Mouse (Mus musculus) colon, adult 2 months (tissue): ENCODE results near the gene Defb26. TPM values are rescaled to one million over a fixed set of nuclear protein-coding genes. Genes with fewer than 3 reads are reported as not detected.

Source experiments
- polyA plus RNA-seq: library from polyadenylated mRNA; depleted of rRNA; stranded (reverse); fragments of >200 nt; gene quantifications from 2 replicates; pipeline ENCODE4 v1.2.3, GENCODE M21; 2012; rRNA removed

The Defb26 gene
- polyA plus RNA-seq = not detected in 2 replicates

DNA sequence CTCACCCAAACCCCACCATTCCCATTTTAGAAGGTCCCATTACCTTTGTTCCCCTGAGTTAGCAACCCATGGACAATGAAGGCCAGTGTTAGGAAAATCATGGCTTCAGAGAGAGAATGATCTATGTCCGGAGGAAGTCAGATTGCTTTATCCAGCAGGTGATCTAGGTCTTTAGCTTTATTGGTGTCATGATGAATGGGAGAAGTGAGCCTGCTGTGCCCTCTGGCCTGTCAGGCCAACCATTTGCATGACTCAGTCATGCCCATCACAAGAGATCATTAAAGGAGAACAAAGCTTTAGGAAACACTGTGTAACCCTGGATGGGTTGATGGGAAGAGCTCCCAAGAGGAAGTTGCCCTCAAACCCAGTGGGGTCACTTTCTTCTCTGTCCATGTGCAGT, at the start of gene Defb26:
Defb26 (minus strand) TSS at position 101 of the 400 bp plus-strand sequence.

DNA sequence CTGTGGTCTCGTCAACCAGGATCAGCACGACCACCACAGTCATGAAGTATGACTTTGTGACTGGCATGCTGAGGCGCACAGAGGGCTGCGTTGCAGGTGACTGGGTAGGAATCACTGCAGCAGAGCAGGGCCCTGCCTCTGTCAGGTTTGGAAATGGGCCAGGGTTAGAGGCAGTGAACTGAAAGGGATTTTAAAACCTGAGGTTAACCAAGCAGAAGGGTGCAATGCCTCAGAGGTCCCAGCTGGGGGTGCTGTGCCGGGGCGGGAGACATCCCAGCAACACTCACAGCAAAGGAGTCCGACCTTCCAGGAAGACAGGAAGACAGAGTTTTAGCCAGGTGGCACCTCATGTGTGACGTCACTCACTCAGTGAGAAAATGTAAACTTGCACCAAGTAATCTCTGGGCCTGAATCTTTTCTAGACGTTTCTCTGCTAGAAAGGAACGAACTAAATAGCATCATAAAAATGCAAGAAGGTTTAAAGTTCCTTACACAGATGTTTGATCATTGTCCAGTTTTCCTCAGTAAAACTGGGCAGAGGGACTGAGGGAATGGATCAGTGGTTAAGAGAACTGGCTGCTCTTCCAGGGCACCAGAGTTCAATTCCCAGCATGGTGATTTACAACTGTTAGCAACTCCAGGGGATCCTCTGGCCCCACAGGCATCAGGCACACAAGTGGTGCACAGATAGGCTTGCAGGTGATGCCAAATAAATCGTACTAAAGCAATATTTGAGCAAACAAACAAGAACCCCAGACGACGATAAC, 28.6 kb upstream of the Defb26 start, which contains the start of gene Defb29:
Defb29 (minus strand) TSS at position 155 of the 767 bp plus-strand sequence.

DNA sequence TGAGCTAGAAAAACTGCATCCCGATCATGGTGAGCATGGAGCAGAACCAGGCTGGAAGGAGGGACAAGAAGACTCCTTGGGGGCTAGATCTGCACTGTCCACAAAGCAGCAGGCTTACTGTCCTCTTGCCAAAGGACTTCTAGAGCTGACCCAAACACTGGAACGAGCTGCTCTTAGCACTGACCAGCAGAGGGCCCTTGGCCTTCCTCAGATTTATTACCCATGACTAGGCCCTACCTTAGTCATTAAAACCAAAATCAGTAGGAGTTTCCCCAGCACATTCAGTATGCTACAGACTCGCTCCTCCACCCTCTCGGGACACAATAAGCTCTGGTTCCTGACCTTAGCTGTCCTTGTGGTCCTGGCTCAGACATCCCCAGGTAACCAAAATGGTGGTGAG, 6.5 kb upstream of the Defb26 start, which contains the start of gene Defb28:
Defb28 (plus strand) TSS at position 275 of the 400 bp plus-strand sequence.

DNA sequence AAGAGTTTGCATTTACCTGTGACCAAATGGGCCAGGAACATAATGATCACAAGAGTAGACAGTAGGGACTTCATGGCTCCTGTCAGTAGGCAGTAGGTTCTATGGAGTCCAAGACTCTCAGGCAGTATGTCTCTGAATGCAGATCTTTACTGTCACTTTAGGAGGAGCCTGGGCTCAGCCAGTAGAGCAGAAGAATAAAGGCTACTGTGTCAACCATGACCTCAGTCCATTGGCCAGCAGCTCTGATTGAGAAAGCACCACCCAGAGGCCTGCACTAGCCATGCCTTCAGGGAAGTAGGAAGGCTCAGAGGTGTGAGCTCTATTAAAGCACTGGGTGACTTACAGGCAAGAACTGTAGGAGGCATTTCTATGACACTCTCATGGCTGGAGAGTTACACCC, 21.5 kb downstream of the Defb26 start, which contains the start of gene Defb22:
Defb22 (minus strand) TSS at position 101 of the 400 bp plus-strand sequence.

DNA sequence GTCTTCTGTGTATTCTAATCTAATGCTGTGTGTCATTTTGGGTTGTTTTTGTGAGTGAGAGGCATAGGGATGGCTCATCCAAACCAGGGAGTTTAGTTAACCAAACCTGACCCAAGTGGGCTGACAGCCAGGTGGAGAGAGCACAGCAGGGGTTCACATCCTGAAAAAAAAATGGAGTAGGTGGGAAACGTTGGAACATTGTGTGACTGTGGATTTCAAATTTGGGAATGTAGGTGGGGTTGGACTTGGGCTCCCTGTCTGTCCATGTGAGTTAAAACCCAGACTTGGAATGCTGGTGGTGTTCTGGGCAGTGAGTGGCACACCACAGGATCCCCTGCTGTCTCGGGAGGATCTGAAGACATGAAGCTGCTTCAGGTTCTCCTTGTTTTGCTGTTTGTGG, 34.7 kb downstream of the Defb26 start, which contains the start of gene Defb20:
Defb20 (plus strand) TSS at position 301 of the 400 bp plus-strand sequence.

DNA sequence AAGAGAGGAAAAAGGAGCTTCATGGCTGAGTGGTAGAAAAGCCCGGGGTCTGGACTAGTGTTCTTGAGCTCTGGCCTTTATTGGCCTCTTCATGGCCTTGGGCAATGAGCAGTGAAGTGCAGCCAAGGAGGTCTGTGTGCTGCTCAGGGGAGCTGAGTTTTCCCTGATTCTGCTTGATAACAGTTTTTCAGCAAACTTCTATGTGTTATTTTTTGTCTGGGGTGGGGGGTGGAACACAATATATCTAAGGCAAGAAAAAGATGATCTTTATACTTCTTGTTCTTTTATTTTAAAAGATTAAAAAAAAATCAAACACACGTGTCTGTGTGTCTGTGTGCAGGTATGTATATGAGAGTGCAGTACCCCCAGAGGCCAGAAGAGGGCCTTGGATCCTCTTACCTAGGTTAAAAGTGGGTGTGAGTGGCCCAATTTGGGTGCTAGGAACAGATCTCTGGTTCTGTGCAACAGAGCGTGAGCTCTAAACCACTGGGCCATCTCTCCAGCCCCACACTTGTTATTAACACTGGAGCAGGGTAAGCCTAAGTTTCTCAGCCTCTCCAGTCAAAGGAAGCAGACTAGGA, 46.8 kb downstream of the Defb26 start, which contains the start of gene Defb23:
Defb23 (minus strand) TSS at position 51 of the 581 bp plus-strand sequence.

Other genes with a start within 250 kb of the Defb26 start
- 56.0 and 62.7 TPM in 2 replicates for gene Tbc1d20, start 217.9 kb downstream of the Defb26 start, polyA plus RNA-seq
- 239 and 263 TPM in 2 replicates for gene Rbck1, start 179.0 kb downstream of the Defb26 start, polyA plus RNA-seq
- 0.86 and 1.2 TPM in 2 replicates for gene Trib3, start 167.7 kb downstream of the Defb26 start, polyA plus RNA-seq
- gene Nrsn2, start 135.1 kb downstream of the Defb26 start, polyA plus RNA-seq = 0.73 and 0.76 TPM in 2 replicates
- 4.1 and 4.9 TPM in 2 replicates for gene Sox12, start 113.6 kb downstream of the Defb26 start, polyA plus RNA-seq
- 2.9 and 4.2 TPM in 2 replicates for gene Zcchc3, start 96.7 kb downstream of the Defb26 start, polyA plus RNA-seq
- gene 6820408C15Rik, start 96.1 kb downstream of the Defb26 start, polyA plus RNA-seq = not detected in 2 replicates
- gene Defb23, start 47.1 kb downstream of the Defb26 start, polyA plus RNA-seq = not detected in 2 replicates
- gene Defb20, start 34.6 kb downstream of the Defb26 start, polyA plus RNA-seq = not detected in 2 replicates
- gene Defb22, start 21.6 kb downstream of the Defb26 start, polyA plus RNA-seq = not detected in 2 replicates
- gene Defb28, start 6.6 kb upstream of the Defb26 start, polyA plus RNA-seq = not detected in 2 replicates
- gene Defb29, start 28.4 kb upstream of the Defb26 start, polyA plus RNA-seq = not detected in 2 replicates
- not detected in 2 replicates for gene Gm17416, start 57.6 kb upstream of the Defb26 start, polyA plus RNA-seq
- not detected in 2 replicates for gene Defb21, start 61.1 kb upstream of the Defb26 start, polyA plus RNA-seq
- gene Defb19, start 68.6 kb upstream of the Defb26 start, polyA plus RNA-seq = not detected in 2 replicates
- gene Defb45, start 87.7 kb upstream of the Defb26 start, polyA plus RNA-seq = 0.51 TPM in 1 of 2 replicates, not detected in the other
- 0.35 TPM in 1 of 2 replicates, not detected in the other for gene Defb36, start 92.6 kb upstream of the Defb26 start, polyA plus RNA-seq
- gene Defb25, start 111.4 kb upstream of the Defb26 start, polyA plus RNA-seq = not detected in 2 replicates
- gene Rem1, start 115.3 kb upstream of the Defb26 start, polyA plus RNA-seq = 11.0 and 13.3 TPM in 2 replicates
- 166 and 184 TPM in 2 replicates for gene H13, start 157.8 kb upstream of the Defb26 start, polyA plus RNA-seq
- 2.8 and 3.4 TPM in 2 replicates for gene Mcts2, start 175.3 kb upstream of the Defb26 start, polyA plus RNA-seq
- 963 and 1,196 TPM in 2 replicates for gene Id1, start 224.6 kb upstream of the Defb26 start, polyA plus RNA-seq
- gene Cox4i2, start 242.5 kb upstream of the Defb26 start, polyA plus RNA-seq = 3.6 and 3.7 TPM in 2 replicates